Mouse (Mus musculus) erythroblast, embryonic 14.5 days (primary cell): ENCODE measurements around the gene Atp6v0d1. TPM values are rescaled to one million over a fixed set of nuclear protein-coding genes. Genes with fewer than 3 reads are reported as not detected.

Experiments
- H3K27me3 ChIP-seq: 2 replicates; pipeline ENCODE4 v1.6.1; 2012; ENCODE audit warnings: inconsistent platforms; ENCODE audit not compliant: control insufficient read depth
- H3K36me3 ChIP-seq: 2 replicates; pipeline ENCODE4 v1.6.1; 2012; ENCODE audit warnings: mild to moderate bottlenecking, inconsistent platforms; ENCODE audit not compliant: control insufficient read depth
- H3K4me1 ChIP-seq: 2 replicates; pipeline ENCODE4 v1.6.1; 2012; ENCODE audit warnings: inconsistent platforms; ENCODE audit not compliant: control insufficient read depth
- H3K4me3 ChIP-seq: replicated peaks from 2 replicates; pipeline ENCODE3; 2012; ENCODE audit warnings: moderate library complexity, mild to moderate bottlenecking, inconsistent platforms
- H3K9me3 ChIP-seq: 2 replicates; pipeline ENCODE4 v1.6.1; 2012; ENCODE audit warnings: low read length, inconsistent platforms, mixed read lengths; ENCODE audit not compliant: control insufficient read depth
- GATA1 ChIP-seq: IDR thresholded peaks from 2 replicates; pipeline ENCODE4 v1.6.1; 2012; ENCODE audit warnings: low read length, inconsistent platforms, mixed read lengths
- TAL1 ChIP-seq: IDR thresholded peaks from 3 replicates; pipeline ENCODE4 v1.6.1; 2012; ENCODE audit warnings: low read length, inconsistent platforms, mixed read lengths
- polyA plus RNA-seq: library from polyadenylated mRNA; stranded (reverse); fragments of >175 nt; gene quantifications from 2 replicates; pipeline ENCODE4 v1.2.3, GENCODE M21; 2012

The Atp6v0d1 gene
- polyA plus RNA-seq, 1 experiment: 7.7 TPM

DNA sequence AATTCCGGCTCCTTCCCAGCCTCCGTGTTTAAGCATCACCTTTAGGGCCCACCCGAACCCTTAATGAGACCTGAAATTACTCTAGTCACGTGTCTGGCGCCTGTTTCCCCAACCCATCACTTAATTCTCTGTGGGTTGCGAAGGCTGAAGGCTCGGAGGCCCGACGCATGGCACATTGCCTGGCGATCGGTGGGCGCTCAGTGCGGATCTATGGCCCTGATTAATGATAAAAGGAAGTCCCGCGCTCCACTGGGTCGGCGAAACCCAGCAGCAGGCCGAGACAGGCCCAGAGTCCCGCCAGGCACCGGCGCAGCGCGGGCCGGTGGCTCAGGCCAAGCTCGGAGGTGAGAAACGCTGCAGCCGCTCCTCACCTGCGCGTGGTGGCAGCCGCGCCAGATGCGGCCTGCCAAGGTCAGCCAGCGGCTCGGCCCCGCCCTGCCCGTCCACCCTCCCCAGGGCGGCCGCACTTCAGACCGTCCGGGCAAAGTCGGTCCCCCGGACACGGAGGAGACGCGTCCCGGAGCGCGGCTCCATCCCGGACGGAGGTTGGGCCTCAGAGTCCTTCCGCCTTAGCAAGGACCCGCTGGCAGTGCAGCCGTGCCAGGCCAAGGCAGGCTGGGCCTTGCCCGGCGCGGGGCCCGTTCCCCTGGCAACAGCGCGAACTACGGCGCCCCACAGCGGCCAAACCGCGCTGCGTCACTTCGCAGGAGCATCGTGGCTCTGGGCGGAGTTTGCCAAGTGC is 69.2 kb downstream of the Atp6v0d1 start, which contains the start of gene Zdhhc1:
Zdhhc1 (minus strand) TSS at position 464 of the 742 bp plus-strand sequence.
- peak within 1 kb of the TSS; percentile 72 for H3K4me3 ChIP-seq
- H3K4me1 ChIP-seq: peaks cover 29% of the 10 kb centered on the region
- TF ChIP-seq GATA1 (no peak), TAL1 (no peak)
- H3K36me3 ChIP-seq: no peaks in the 10 kb centered on the region
- H3K9me3 ChIP-seq: no peaks in the 10 kb centered on the region
- H3K27me3 ChIP-seq: peaks cover 18% of the 10 kb centered on the region

DNA sequence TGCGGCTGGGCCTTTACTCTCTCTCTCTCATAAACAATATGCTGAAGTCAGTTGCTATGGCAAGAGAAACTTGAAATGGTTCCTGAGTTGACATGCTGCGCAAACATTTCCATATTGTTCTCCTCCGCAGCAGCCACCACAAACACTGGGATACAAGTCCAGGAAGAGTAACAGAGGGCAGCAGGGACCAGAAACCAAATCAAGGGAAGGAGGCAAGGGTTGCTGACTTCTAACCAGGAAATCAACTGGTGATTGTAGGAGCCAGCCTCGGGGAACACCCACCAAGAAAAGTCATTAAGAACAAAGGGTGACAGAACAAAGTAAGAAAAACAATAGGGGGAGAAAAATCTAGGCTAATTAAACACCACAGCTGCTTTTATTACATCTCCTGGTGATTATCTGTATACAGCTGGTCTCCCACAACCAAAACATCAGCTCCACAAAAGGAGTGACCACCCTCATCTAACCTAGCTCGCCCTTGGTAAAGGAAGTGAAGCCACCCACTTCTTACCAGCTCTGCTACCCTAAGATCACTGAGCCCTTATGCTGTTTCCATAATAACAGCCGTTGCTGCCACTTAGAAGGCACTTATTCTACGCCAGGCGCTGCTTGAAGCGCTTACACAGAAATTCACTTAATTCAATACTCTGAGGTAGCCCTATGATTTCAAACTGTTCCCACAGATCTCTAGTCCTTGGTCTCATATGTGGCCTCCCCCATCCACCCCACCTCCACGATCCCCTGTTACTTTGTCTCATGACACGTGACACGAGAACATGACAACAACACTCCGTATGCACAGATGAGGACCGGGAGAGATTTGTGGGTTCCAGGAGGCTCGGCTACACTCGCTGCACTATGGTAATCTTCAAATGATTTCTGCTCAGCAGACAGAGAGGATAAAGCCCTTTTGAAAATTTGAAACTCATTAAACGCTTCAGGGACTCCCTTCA is 70.2 kb downstream of the Atp6v0d1 start:
- peaks cover 18% of the 10 kb centered on the region for H3K27me3 ChIP-seq
- H3K4me3 ChIP-seq: no peak overlapping the region
- no peaks in the 10 kb centered on the region for H3K36me3 ChIP-seq
- H3K9me3 ChIP-seq: no peaks in the 10 kb centered on the region
- no peak for TF ChIP-seq TAL1
- no peak for TF ChIP-seq GATA1
- H3K4me1 ChIP-seq: peaks cover 39% of the 10 kb centered on the region

- H3K4me3 ChIP-seq: no peak overlapping the region
- peaks cover 15% of the 10 kb centered on the region for H3K27me3 ChIP-seq
- no peaks in the 10 kb centered on the region for H3K36me3 ChIP-seq
- H3K4me1 ChIP-seq: peaks cover 36% of the 10 kb centered on the region
- H3K9me3 ChIP-seq: no peaks in the 10 kb centered on the region
- TF ChIP-seq GATA1: no peak
- no peak for TF ChIP-seq TAL1
Observed at GRCm38 (mm10) chr8:105494566-105494965, 71.3 kb downstream of the Atp6v0d1 start.

GRCm38 (mm10) chr8:105493495-105493894 is 72.4 kb downstream of the Atp6v0d1 start:
- H3K4me1 ChIP-seq: peaks cover 32% of the 10 kb centered on the region
- no peaks in the 10 kb centered on the region for H3K36me3 ChIP-seq
- H3K27me3 ChIP-seq: peaks cover 15% of the 10 kb centered on the region
- H3K4me3 ChIP-seq: no peak overlapping the region
- H3K9me3 ChIP-seq: no peaks in the 10 kb centered on the region
- TF ChIP-seq TAL1 (no peak), GATA1 (no peak)

GRCm38 (mm10) chr8:105489281-105489680 is 76.6 kb downstream of the Atp6v0d1 start:
- TF ChIP-seq GATA1 (no peak), TAL1 (no peak)
- no peak overlapping the region for H3K4me3 ChIP-seq
- H3K27me3 ChIP-seq: no peaks in the 10 kb centered on the region
- no peaks in the 10 kb centered on the region for H3K9me3 ChIP-seq
- H3K36me3 ChIP-seq: no peaks in the 10 kb centered on the region
- H3K4me1 ChIP-seq: peaks cover 15% of the 10 kb centered on the region

DNA sequence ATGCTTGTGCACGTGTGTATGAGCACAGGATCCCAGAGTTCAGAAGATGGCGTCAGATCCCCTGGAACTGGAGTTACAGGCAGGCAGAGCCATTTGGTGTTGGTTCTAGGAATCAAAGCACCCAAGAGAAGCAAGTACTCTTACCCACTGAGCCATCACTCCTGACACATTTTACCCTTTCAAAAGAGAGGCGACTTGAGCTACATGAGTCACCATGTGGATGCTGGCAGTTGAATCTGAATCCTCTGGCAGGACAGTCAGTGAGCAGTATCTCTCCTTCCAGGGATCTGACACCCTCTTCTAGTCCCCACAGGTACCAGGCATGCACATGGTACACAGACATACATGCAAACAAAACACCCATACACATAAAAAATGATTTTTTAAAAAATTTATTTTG is 77.8 kb downstream of the Atp6v0d1 start:
- TF ChIP-seq TAL1: no peak
- TF ChIP-seq GATA1: no peak
- H3K9me3 ChIP-seq: no peaks in the 10 kb centered on the region
- no peaks in the 10 kb centered on the region for H3K27me3 ChIP-seq
- no peak overlapping the region for H3K4me3 ChIP-seq
- no peaks in the 10 kb centered on the region for H3K36me3 ChIP-seq
- peaks cover 15% of the 10 kb centered on the region for H3K4me1 ChIP-seq

- Histone ChIP-seq H3K4me1 (no peaks in the 10 kb centered on the region), H3K4me3 (no peak overlapping the region), H3K27me3 (peaks cover 2% of the 10 kb centered on the region; the same call in 1 of the 2 replicates), H3K9me3 (no peaks in the 10 kb centered on the region), H3K36me3 (no peaks in the 10 kb centered on the region)
- TF ChIP-seq TAL1: no peak
- TF ChIP-seq GATA1: no peak
Observed at GRCm38 (mm10) chr8:105484392-105484791, 81.5 kb downstream of the Atp6v0d1 start.

GRCm38 (mm10) chr8:105484030-105484368 is 81.8 kb downstream of the Atp6v0d1 start:
- H3K9me3 ChIP-seq: no peaks in the 10 kb centered on the region
- H3K36me3 ChIP-seq: no peaks in the 10 kb centered on the region
- peaks cover 2% of the 10 kb centered on the region; the same call in 1 of the 2 replicates for H3K27me3 ChIP-seq
- no peaks in the 10 kb centered on the region for H3K4me1 ChIP-seq
- no peak overlapping the region for H3K4me3 ChIP-seq
- TF ChIP-seq TAL1: no peak
- no peak for TF ChIP-seq GATA1
